Mouse (Mus musculus): ENCODE data around the gene Atp6v1g2.

DNA sequence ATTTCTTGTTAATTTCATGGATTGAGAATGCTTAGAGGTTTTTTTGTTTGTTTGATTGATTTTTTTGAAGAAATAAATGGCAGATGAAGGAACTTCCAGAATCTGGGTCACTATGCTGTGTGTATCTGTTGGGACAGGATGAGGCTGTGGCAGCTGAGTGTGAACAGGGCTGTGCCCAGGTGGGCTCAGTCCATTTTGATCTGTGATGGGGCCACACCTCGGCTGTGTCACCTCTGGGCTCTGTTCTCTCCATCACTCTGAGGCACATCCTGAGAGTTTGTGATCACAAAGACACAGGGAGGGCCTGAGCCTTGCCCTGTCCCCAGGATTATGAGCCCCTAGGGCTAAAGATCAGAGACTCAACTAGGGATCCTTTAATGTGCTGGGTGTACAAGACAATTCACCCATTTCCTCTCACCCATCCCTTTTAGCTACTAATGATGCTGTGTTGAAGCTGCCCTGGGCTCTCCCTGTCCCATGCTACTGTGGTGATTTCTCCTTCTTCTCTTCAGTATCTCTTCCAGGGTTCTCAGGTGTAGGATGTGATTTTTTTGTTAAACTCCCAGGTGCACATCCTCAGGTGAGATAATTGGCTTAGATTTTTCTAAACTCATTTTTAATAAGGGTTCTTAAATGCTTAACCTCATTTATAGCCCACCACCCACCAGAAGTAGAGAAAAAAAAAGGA is 34.1 kb downstream of the Atp6v1g2 start:
- TF ChIP-seq CTCF (IDR thresholded peaks at IDR 0.05; ENCODE audit: extremely low read depth, insufficient read depth, low read length) (no peak), POLR2A (IDR thresholded peaks at IDR 0.05; ENCODE audit: extremely low read depth, insufficient read depth, low read length) (no peak)
